Mouse (Mus musculus): ENCODE measurements around the gene Polr3c. TPM values are rescaled to one million over a fixed set of nuclear protein-coding genes. Genes with fewer than 3 reads are reported as not detected.

Gene Polr3c
- polyA plus RNA-seq, 1 experiment from 2014 or later = 20.3 TPM

DNA sequence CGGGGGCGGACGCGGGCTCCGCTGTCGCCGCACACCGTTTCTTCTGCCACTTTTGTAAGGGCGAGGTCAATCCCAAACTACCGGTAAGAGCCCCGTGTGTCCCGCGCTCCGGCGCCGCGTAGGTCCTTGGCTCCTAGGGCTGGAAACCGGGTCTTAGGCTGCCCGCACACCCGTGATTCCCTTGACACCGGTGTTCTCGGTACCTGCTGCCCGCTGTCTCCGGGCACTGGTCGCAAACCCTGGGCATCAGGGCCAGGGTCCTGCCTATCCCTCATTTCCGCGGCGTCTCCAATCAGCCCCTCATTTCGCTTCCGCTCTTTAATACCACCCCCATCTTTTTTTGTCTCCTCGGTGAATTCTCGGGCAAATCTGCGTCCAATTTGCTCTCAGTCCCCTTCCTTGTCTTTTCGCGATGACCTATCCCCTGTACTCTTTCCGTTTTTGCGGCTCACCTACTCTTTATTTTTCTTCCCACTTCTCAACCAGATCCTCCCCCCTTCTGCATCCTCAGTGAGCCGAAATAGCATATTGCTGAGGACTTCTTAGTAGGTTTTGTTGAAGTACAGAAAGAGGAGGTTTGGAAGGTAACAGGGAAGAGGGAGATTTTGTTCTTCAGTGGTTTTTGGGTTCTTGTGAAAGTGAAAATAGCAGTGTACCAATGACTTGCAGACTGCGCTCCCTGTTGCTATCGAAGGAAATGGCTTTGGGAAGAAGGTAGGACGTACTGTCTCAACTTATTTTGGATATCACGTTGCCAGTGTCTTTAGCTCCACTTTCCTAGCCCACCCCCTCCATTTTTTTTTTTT, 603 bp upstream of the Polr3c start:
- ATAC-seq (ENCODE audit: low FRiP score, low TSS enrichment) = peak; percentile 46
- H3K36me3 ChIP-seq (ENCODE audit: control insufficient read depth, insufficient read depth, low read length) = no peaks in the 10 kb centered on the region; the same call in 1 of the 2 replicates
- peak overlapping the region; percentile 90 for H3K27ac ChIP-seq (replicated peaks)

DNA sequence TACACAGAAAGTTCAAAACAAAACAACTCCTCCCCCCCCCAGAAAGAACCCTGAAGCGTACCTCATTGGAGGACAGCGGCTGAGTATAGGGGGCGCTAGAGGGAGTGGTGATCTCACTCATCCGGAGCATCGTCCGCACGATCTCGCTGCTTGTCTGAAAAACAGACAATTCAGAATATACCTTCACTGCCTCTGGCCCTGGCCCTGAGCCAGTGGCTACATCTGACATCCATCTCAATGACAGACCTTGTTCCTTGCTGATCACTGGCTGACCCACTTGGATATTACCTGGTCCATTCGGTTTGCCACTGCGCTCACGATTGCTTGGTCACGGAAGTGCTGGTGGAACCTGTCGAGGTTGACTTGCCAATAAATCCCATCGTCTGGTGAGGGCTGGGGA, 8.3 kb downstream of the Polr3c start:
- DNase-seq (ENCODE audit: low spot score) = peak; percentile 43
- ATAC-seq (ENCODE audit: low FRiP score, low TSS enrichment) = peak; percentile 34; the same call in 1 of the 2 replicates
- TF ChIP-seq CTCF (IDR thresholded peaks at IDR 0.05; ENCODE audit: low read depth) = peak; percentile 63
- TF ChIP-seq EP300 (optimal IDR thresholded peaks at IDR 0.05) = no peak
- Histone ChIP-seq H3K4me1 (replicated peaks; ENCODE audit: control insufficient read depth, insufficient read depth) (no peaks in the 10 kb centered on the region), H3K9ac (ENCODE audit: low read length) (no peak overlapping the region), H3K4me2 (replicated peaks; ENCODE audit: low read depth) (no peak overlapping the region), H3K9me3 (ENCODE audit: control insufficient read depth, low read length) (no peaks in the 10 kb centered on the region), H3K36me3 (ENCODE audit: control insufficient read depth, insufficient read depth, low read length) (peaks cover 11% of the 10 kb centered on the region), H3K27ac (replicated peaks) (no peak overlapping the region), H3K4me3 (ENCODE audit: low read depth, low read length) (no peak overlapping the region), H3K27me3 (ENCODE audit: control insufficient read depth, insufficient read depth, low read length) (no peaks in the 10 kb centered on the region)
- WGBS = 52% methylated on average over 14 of the region's 14 CpGs

More for the DNA sequence above, 603 bp upstream of the Polr3c start:
- Histone ChIP-seq H3K4me2 (replicated peaks; ENCODE audit: low read depth) (peak overlapping the region; percentile 55), H3K27me3 (ENCODE audit: control insufficient read depth, insufficient read depth, low read length) (no peaks in the 10 kb centered on the region), H3K9me3 (ENCODE audit: control insufficient read depth, low read length) (no peaks in the 10 kb centered on the region), H3K4me3 (ENCODE audit: low read depth, low read length) (peak overlapping the region; percentile 88), H3K9ac (ENCODE audit: low read length) (peak overlapping the region; percentile 84), H3K4me1 (replicated peaks; ENCODE audit: control insufficient read depth, insufficient read depth) (no peaks in the 10 kb centered on the region)
- TF ChIP-seq CTCF (IDR thresholded peaks at IDR 0.05; ENCODE audit: low read depth) (no peak), EP300 (optimal IDR thresholded peaks at IDR 0.05) (no peak)
- WGBS = under 1% methylated on average over 35 of the region's 42 CpGs
- DNase-seq (ENCODE audit: low spot score) = no peak

GRCm38 (mm10) chr3:96715854-96716253, 11.6 kb downstream of the Polr3c start:
- H3K36me3 ChIP-seq (ENCODE audit: control insufficient read depth, insufficient read depth, low read length) = peaks cover 16% of the 10 kb centered on the region
- 80% methylated on average over 2 of the region's 2 CpGs for WGBS

GRCm38 (mm10) chr3:96714286-96714685, 13.1 kb downstream of the Polr3c start:
- H3K27me3 ChIP-seq (ENCODE audit: control insufficient read depth, insufficient read depth, low read length) = no peaks in the 10 kb centered on the region
- H3K9me3 ChIP-seq (ENCODE audit: control insufficient read depth, low read length) = no peaks in the 10 kb centered on the region
- peaks cover 19% of the 10 kb centered on the region for H3K36me3 ChIP-seq (ENCODE audit: control insufficient read depth, insufficient read depth, low read length)
- no peak for DNase-seq (ENCODE audit: low spot score)
- no peak overlapping the region for H3K27ac ChIP-seq (replicated peaks)
- H3K4me2 ChIP-seq (replicated peaks; ENCODE audit: low read depth) = no peak overlapping the region
- H3K4me3 ChIP-seq (ENCODE audit: low read depth, low read length) = no peak overlapping the region
- TF ChIP-seq EP300 (optimal IDR thresholded peaks at IDR 0.05) = no peak
- no peak for TF ChIP-seq CTCF (IDR thresholded peaks at IDR 0.05; ENCODE audit: low read depth)
- H3K4me1 ChIP-seq (replicated peaks; ENCODE audit: control insufficient read depth, insufficient read depth) = no peaks in the 10 kb centered on the region
- H3K9ac ChIP-seq (ENCODE audit: low read length) = no peak overlapping the region
- 75% methylated on average over 5 of the region's 5 CpGs for WGBS
- 0 out of 2 replicates have a peak, but pooled peaks have one; percentile 13 for ATAC-seq (ENCODE audit: low FRiP score, low TSS enrichment)

More at GRCm38 (mm10) chr3:96715854-96716253, 11.6 kb downstream of the Polr3c start:
- no peaks in the 10 kb centered on the region for H3K27me3 ChIP-seq (ENCODE audit: control insufficient read depth, insufficient read depth, low read length)
- no peak for ATAC-seq (ENCODE audit: low FRiP score, low TSS enrichment)
- no peak for DNase-seq (ENCODE audit: low spot score)
- H3K4me1 ChIP-seq (replicated peaks; ENCODE audit: control insufficient read depth, insufficient read depth) = no peaks in the 10 kb centered on the region
- no peak overlapping the region for H3K9ac ChIP-seq (ENCODE audit: low read length)
- H3K9me3 ChIP-seq (ENCODE audit: control insufficient read depth, low read length) = no peaks in the 10 kb centered on the region
- no peak overlapping the region for H3K4me2 ChIP-seq (replicated peaks; ENCODE audit: low read depth)
- no peak overlapping the region for H3K4me3 ChIP-seq (ENCODE audit: low read depth, low read length)
- TF ChIP-seq EP300 (optimal IDR thresholded peaks at IDR 0.05) = no peak
- no peak for TF ChIP-seq CTCF (IDR thresholded peaks at IDR 0.05; ENCODE audit: low read depth)
- H3K27ac ChIP-seq (replicated peaks) = no peak overlapping the region

DNA sequence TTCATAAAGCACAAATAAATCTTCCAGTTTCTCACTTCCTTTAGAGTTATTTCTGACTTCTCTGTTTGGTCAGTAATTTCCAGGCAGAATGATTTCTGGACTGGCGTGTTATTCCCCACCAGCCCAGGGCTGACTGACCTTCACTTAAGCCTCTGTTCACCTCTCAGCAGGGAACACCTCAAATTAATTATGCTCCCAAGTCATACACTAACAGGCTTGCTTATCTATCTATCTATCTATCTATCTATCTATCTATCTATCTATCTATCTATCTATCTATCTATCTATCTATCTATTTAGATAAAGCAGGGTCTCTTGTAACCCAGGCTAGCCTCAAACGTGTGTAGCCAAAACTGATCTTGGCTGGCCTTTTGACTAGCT, 18.8 kb downstream of the Polr3c start:
- Histone ChIP-seq H3K9ac (ENCODE audit: low read length) (no peak overlapping the region), H3K36me3 (ENCODE audit: control insufficient read depth, insufficient read depth, low read length) (peaks cover 25% of the 10 kb centered on the region)

More for the DNA sequence above, 18.8 kb downstream of the Polr3c start:
- DNase-seq (ENCODE audit: low spot score) (no peak), ATAC-seq (ENCODE audit: low FRiP score, low TSS enrichment) (no peak; the same call in 1 of the 2 replicates)
- Histone ChIP-seq H3K4me3 (ENCODE audit: low read depth, low read length) (no peak overlapping the region), H3K9me3 (ENCODE audit: control insufficient read depth, low read length) (no peaks in the 10 kb centered on the region), H3K27ac (replicated peaks) (no peak overlapping the region), H3K27me3 (ENCODE audit: control insufficient read depth, insufficient read depth, low read length) (no peaks in the 10 kb centered on the region), H3K4me2 (replicated peaks; ENCODE audit: low read depth) (no peak overlapping the region; the same call in 1 of the 2 replicates), H3K4me1 (replicated peaks; ENCODE audit: control insufficient read depth, insufficient read depth) (no peaks in the 10 kb centered on the region)
- TF ChIP-seq CTCF (IDR thresholded peaks at IDR 0.05; ENCODE audit: low read depth) = no peak
- no peak for TF ChIP-seq EP300 (optimal IDR thresholded peaks at IDR 0.05)
- 51% methylated on average over 2 of the region's 2 CpGs for WGBS
